Mouse (Mus musculus): ENCODE results near the gene Ppp1r37.

Gene Ppp1r37

GRCm38 (mm10) chr7:19572926-19573775 is 10.3 kb upstream of the Ppp1r37 start:
- peak; percentile 71 for DNase-seq (ENCODE audit: low read depth, low spot score)

DNA sequence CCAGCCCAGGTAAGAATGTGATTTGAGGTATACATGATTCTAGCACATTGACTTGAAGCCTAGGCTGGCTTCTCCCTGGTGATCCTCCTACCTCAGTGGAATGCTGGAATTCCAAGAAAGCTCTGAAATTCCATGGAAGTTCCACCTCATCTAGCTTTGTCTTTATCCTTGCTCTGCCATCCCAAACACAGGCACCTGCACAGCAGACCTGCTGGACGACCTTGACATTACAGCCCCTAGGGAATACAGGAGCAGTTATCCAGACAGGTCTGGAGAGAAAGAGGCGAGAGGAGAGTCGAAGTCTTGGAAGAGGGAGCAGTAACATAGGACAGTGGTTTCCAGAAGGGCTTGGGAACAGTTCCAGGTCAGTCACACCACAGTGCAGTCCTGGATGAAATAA is 6.8 kb upstream of the Ppp1r37 start:
- no peak for DNase-seq (ENCODE audit: low read depth, low spot score)

DNA sequence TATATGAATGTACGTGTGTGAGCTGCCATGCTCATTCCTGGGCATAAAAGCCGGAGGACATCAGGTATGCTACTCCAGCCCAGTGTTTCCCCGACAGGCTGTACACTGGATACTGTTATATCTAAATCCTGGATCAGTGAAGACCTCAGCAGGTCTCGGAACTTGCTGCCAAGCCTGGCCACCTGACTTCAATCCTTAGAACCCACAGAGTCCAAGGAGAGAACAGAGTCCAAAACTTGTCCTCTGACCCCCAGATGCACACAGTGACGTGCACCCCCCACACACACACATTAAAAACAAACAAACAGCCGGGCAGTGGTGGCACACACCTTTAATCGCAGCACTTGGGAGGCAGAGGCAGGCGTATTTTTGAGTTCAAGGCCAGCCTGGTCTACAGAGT is 4.5 kb upstream of the Ppp1r37 start:
- no peak for DNase-seq (ENCODE audit: low read depth, low spot score)

DNA sequence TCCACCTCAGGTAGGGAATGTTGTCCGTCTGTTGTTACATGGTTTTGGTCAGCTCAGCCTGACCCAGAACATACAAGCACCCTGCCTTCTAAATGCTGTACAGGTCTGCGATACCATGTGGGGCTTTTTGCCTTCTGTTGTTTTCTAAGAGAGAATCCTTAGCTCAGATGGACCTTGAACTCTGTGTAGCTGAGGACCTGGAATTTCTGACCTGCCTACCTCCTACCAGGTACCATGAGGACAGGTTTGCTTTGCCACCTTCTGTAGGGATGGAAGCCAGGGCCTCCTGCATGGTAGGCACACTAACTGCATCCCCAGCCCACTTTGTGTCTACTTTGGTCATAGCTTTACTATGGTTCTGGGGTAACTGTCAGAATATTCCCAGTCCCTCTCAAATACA is 2.9 kb upstream of the Ppp1r37 start:
- DNase-seq (ENCODE audit: low read depth, low spot score) = no peak

DNA sequence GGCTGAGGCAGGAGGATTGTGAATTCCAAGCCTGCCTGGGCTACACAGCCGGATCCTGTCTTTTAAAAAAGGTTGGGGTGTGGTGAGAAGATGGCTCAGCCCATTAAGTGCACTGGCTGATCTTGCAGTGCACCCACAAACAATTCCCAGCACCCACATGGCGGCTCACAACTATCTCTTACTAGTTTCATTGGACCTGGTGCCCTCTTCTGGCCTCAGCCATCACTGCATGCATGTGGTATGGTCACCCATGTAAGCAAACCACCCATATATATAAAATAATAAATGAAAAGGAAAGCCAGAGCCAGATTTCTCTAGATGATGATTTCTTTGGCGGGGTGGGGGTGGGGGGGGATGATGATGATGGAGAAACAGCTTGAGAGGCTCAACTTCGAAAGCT is 1.6 kb upstream of the Ppp1r37 start:
- peak; percentile 50 for DNase-seq (ENCODE audit: low read depth, low spot score)

GRCm38 (mm10) chr7:19563884-19564283 is 1.0 kb upstream of the Ppp1r37 start:
- no peak for DNase-seq (ENCODE audit: low read depth, low spot score)

- peak; percentile 90 for DNase-seq (ENCODE audit: low read depth, low spot score)
These were observed 872 bp downstream of the Ppp1r37 start for GRCm38 (mm10) chr7:19561765-19562642.

GRCm38 (mm10) chr7:19561431-19561764 is 1.5 kb downstream of the Ppp1r37 start:
- DNase-seq (ENCODE audit: low read depth, low spot score) = no peak

DNA sequence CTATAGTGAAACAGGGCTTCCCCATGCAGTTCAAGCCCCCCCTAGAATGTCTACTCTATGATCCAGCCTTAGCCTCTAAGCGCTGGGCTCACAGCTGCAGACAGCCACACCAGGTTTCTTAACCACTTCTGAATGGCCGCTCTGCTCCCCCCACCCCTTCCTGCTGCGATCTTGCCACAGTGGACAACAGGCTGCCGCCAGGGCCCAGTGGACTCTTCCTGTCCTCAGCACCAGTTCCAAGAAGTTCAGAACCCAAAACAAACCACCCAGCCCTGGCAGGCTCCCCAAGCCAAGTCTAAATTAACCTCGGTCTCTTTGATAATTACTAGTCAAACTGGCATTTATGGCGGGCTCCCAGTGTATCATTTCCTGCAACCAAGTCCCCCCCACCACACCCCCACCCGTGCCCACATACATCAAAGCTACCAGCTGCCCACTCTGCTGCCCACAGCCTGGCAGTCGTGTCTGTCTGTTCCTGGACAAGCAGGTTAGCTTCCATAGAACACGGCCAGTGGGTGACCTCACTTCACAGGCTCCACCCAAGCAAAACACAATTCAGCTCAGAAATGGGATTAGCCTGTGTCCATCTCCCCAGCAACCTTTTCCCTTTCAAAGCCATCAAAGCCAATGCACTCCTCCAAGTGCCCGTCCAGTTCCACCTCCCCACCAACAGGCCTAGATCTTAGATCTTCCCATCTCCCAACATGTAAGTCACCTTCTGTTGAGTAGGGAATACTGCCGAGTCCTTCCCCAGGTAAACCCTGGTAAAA is 2.2 kb downstream of the Ppp1r37 start:
- DNase-seq (ENCODE audit: low read depth, low spot score) = peak; percentile 48

GRCm38 (mm10) chr7:19558965-19559364 is 3.9 kb downstream of the Ppp1r37 start:
- DNase-seq (ENCODE audit: low read depth, low spot score) = peak; percentile 42

DNA sequence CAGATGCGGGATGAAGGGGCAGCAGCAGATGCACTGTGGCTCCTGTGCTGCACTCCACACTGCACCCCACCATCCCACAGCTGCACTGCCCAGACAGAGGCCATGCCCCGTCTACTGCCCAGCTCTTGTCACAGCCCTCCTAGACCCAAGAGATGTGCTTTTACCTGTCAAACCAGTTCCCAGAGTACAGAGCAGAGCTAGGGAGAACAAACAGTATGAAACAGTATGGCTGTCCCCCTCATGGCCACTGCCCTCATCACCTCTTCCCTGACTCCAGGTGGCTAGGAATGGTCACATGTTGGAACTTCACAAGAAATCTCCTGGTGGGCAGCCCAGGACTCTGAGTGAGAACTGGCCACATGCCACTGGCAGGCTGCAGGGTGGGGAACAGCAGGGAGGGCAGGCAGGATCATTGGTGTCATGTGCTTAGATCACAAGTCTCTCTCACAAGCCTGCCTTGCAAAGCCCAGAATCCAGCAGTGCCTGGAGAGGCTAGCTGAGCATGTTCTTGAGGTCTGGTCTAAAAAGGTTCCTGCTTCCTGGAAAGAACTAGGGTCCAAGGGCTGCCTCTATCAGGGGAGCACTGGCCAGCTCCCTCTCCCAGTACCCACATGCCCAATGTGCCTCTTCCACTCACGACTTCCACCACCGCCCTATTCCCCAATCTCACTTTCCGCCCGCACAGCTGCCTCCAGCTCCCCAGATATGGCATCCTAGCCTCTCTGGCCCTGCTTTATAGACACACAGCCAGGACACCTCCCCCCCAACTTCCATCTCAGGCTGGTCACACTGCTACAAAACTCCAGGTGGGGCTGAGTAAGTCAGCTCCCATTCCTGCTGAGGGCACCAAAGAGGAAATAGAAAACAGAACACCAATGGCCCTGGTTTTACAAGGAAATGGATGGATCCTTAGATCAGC is 4.6 kb downstream of the Ppp1r37 start:
- DNase-seq (ENCODE audit: low read depth, low spot score) = no peak

DNA sequence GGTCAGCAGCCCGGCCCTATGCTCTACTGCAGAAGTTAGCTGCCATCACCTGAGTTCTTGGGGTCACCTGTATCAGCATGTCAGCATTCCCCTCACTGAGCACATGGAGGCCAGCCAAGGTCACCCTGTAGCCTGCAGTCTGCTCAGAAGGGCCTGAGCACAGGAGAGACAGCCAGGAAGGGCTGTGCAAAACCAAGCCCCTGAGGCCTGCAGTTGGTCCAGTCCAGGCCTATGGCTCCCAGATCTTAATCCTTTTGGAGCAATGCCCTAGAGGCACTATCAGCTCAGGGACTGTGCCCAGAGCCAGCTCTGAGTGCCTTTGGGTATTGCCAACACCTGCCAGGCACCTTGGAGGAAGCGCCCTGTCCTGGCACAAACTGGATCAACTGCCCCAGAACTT is 5.8 kb downstream of the Ppp1r37 start:
- DNase-seq (ENCODE audit: low read depth, low spot score) = no peak

- DNase-seq (ENCODE audit: low read depth, low spot score) = no peak
These were observed 8.7 kb downstream of the Ppp1r37 start for GRCm38 (mm10) chr7:19554168-19554567.

DNA sequence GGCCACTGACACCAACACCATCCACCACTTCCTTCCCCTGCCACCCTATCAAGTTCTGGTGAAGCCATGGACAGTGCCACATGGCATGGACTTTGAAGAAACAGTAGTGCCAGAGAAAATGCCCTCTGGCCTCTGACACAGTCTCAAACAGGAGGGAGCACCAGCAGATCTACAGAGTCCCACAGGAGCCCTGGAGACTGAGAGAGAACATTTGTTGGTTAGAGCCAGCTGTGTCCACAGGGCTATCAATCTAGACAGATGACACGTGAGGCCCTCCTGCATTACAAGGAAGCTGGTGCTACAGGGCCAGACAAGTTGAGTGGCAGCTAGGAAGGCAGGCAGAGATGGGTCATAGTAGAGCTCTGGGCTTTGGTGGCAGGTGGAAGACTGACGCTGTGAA is 10.4 kb downstream of the Ppp1r37 start:
- DNase-seq (ENCODE audit: low read depth, low spot score) = no peak

DNA sequence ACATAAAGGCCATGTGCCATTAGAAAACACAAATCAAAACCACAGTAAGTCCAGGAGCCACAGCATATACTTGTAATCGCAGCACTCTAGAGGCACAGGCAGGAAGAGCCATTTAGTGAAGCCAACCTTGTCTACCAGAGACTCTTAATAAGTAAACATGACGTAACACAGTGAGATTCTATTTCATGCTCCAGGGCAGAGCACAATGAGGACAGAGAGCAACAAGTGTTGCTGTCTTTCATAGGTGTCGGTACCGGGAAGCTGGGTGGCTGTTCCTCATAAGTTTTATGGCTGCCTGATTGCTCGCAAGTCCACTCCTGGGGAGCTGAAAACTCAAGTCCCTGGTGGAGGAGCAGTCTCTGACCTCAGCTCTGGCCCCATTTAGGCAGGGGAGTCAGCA is 11.2 kb downstream of the Ppp1r37 start:
- no peak for DNase-seq (ENCODE audit: low read depth, low spot score)

DNA sequence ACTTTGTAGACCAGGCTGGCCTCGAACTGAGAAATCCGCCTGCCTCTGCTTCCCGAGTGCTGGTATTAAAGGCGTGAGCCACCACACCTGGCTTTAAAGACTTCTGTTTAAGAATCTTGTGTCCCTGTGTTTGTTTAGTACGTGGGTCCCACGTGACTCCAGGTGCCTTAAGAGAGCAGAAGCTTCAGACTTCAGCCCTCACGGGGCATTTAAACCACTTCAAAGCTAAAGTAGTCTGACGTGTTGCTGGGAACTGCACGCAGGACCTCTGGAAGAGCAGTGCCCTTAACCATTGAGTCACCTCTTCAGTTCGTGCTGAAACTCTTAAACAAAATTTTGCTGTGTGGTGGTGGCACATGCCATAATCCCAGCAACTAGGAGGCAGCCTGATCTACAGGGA is 13.5 kb downstream of the Ppp1r37 start:
- DNase-seq (ENCODE audit: low read depth, low spot score) = no peak

DNA sequence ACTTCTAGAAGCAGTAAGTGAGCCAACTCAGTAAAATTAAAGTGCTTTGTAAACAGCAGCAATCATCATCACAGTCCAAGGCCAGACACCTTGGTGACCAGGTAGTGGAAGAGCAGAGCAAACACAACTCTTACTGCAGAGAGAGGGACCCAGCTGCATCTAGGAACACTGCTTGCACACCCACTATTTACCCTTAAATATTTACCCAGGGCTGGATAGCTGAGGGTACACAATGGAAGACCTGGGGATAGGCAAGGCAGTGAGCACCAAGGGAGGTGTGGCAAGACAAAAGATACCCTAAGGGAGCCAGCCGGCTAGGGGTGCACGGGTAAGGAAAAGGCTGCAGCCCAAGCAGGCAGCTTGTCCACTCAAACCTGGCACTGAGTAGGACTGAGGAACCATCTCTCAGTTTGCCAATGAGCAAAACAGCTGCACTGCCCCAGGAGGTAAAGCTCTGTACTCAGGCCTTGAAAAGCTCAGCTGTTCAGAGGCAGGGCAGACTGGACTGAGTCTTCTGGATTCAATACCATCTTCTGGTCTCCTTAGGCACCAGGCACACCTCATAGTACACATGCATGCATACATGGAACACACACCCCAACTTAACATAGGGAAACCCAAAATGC is 15.4 kb downstream of the Ppp1r37 start:
- DNase-seq (ENCODE audit: low read depth, low spot score) = no peak

GRCm38 (mm10) chr7:19546007-19546406 is 16.9 kb downstream of the Ppp1r37 start:
- no peak for DNase-seq (ENCODE audit: low read depth, low spot score)

- no peak for DNase-seq (ENCODE audit: low read depth, low spot score)
These were observed 19.3 kb downstream of the Ppp1r37 start for GRCm38 (mm10) chr7:19543584-19543983.

DNA sequence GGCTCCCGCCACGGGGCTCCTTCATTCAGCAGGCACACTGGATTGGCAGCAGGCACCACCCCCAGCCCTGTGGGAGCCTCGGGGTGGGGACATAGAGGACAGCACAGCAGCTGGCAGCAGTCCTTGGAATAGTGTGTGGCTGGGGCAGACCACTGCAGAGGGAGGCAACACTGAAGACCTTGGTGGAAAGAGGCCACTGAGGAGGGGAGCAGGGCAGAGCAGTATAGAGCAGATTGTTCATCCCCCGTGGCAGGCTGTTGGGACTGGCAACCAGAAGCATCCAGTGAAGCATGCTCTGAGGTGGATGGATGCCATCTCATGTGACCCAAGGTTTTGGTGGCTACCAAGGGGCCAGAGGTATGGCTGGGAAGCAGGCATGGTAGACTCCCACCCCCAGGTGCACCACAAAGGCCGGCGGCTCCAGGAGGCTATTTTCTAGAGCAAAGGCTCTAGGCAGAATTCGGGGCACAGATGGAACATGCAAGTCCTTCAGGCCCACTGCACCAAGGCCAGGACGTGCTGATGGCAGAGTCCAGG is 20.7 kb downstream of the Ppp1r37 start:
- no peak for DNase-seq (ENCODE audit: low read depth, low spot score)

Measured in 3T3-L1 (cell line).